Mouse (Mus musculus) adrenal gland, postnatal 25 days (tissue): Measurements from ENCODE around the gene Chchd5. TPM values are rescaled to one million over a fixed set of nuclear protein-coding genes. Genes with fewer than 3 reads are reported as not detected.

Source experiments
- DNase-seq: peaks from one replicate; pipeline ENCODE4 v3.0.0; 2021; ENCODE audit warnings: mixed read lengths
- long read RNA-seq: library from polyadenylated mRNA; stranded (forward); transcript quantifications from one replicate; pipeline ENCODE4 v2.0.0, GENCODE M21; 2021
- total RNA-seq: library from RNA; stranded (reverse); gene quantifications from 2 replicates; pipeline ENCODE4 v1.2.3, GENCODE M21; 2021

Gene Chchd5
- 25.0 and 27.7 TPM in 2 replicates for total RNA-seq
- long read RNA-seq, transcript Chchd5-201 (4 exons, 1,325 nt) = major isoform, 30 of 34 reads
- long read RNA-seq, partial matches to known transcripts = 0 of 34 reads
- long read RNA-seq, other reads (novel, unspliced or antisense) = 1 of 34 reads

DNA sequence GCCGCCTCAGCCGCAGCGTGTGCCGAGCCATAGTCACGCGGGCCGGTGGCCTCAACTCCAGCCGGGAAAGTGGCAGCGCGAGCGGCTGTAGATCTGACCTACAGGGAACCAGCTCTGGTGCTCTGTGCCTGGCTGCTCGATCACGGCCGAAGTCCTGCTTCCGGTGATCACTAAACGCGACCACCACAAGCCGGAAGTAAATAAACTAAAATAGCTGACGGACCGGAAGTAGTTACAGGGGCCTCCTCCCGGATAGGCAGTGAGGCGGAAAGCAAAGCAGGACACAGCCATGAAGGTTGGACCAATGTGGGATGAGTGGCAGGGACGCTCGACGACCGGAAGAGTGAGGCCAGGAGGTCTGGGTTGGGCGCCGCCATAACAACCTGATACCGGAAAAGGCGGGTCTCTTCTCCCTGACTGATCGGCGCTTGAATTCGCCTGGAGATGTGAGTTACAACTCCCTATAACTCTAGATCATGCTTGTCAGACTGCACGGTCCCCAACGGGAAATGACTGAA is at the start of gene Chchd5:
TSS of gene Chchd5 (plus strand) at position 289 of the 518 bp plus-strand sequence.
- peak; percentile 84 for DNase-seq

DNA sequence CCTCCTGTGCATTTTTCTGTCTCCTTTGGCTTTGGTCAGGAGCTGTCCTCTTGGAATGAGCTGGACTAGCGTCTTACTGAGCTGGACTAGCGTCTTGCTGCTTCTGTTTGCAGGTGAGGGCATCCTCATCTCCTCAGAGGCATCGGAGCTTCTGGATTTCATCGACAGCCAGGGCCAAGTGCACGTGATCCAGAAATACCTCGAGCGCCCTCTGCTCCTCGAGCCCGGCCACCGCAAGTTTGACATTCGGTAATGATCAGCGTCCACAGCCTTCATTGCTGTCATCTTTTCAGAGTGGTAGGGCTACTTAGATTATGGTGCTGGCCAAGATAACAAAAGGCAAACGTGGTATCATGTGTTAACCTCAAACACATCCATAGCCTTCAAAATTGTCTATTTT is 48.4 kb upstream of the Chchd5 start:
- no peak for DNase-seq

GRCm38 (mm10) chr2:129083514-129083913 is 46.0 kb upstream of the Chchd5 start:
- no peak for DNase-seq

DNA sequence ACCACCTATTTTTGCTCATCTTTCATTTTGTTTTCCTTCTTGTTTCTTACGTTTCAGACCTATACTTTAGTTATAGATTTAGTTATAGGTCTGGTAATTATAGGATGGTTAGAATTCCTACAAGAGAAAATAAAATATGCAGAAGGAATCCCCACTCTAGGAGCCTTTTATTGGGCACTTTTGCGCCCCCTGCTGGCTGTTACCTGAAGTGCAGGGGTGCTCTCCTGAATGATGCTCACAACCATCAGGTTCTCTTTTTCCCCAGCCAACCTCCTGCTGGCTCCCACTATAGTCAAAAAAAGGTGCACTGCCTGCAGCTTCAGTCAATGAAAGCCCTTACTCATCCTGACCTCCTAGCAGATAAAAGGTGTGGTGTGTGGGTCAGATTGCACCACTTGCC is 44.5 kb upstream of the Chchd5 start:
- peak; percentile 39 for DNase-seq

- DNase-seq = no peak
These were observed 42.0 kb upstream of the Chchd5 start for GRCm38 (mm10) chr2:129087520-129087919.

- DNase-seq = no peak
These were observed 39.1 kb upstream of the Chchd5 start for GRCm38 (mm10) chr2:129090370-129090769.

GRCm38 (mm10) chr2:129092810-129093209 is 36.7 kb upstream of the Chchd5 start:
- no peak for DNase-seq

DNA sequence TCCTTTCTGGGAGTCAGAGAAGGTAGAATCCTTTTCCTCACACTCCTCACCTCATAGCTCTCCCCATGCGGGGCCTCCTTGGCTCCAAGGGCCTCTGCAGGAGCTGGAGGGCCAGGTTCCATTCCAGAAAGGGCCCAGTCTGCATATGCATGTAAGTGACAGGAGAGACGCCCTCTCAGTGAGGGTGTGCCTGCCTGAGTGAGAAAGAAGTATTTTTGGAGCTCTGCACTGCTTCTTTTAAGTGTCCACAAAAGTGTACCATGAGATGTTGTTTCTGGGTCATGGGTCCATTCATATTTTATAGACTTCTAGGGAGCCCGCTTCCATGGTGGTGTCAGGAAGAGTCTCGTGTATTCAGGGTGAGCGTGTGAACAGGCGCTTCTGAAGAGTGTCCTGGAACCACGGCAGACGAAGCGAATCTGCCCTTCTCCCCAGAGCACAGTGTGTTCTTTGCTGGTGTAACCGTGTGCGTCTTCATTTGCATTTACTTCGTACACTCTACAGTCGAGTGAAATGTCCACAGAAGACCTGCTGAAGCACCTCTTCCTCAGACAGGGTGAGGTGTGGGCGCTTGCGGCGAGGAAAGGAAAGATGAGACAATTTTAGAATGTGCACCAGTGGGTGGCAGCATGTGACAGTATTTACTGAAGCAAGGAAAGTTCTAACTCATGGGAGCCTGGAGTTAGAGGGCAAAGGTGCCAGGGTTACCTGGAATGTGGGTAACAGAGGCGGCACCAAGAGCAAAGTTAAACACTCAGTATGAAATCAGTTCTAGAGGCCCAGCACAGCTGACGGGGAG is 35.4 kb upstream of the Chchd5 start:
- no peak for DNase-seq

GRCm38 (mm10) chr2:129100784-129101310 is 28.7 kb upstream of the Chchd5 start, which contains the start of gene Polr1b:
Gene Polr1b (plus strand): TSS chr2:129100995.
- peak; percentile 85 for DNase-seq

DNA sequence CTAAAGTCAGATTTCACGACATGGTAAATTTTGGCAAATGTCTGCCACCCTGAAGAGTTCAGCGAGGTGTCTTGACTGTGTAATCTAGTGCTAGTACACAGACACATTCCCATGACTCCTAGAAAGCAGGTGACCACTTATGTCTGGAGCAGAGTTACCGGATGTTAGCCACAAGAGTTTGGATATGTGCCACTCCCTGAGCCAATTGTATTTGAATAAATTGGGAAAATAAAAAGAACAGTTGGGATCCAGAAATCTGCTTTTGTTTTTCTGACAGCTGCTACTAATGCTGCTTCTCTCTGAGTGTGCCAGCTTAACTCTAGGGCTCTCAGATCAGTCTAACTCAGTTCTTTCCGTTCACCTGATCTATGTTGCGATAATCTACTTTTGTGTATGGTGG is 16.6 kb upstream of the Chchd5 start:
- no peak for DNase-seq

DNA sequence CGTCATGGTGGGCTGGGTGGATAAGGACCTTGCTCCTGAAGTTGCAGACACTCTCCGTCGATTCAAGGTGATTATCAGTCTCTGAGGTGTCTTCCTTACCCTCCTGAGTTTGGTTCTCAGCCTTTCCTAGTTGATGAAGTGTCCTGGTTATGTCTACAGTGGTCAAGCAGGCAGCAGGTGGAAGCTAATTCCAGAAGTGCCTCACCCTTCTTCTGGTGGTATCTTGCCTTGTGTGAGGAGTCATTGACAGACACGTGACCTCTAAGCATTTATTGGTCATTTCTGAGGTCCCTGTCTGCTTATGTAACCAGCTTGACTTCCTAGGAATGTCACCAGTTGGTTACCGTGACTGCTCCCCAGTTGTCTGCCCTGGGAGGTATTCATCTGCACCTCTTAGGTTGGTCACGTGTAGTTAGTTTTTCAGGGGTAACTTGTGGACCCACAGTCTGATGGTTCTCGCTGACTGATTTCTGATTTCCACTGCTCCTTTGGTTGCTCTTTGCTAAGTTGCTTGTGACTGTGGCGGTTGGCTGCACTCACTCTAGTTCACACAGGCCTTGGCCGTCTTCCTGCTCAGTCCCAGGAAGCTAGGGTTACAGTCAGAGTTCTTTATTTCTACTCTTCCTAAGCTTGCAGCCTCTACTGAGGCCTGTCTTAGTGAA is 13.7 kb upstream of the Chchd5 start:
- no peak for DNase-seq

GRCm38 (mm10) chr2:129116368-129116739 is 13.1 kb upstream of the Chchd5 start:
- DNase-seq = no peak

DNA sequence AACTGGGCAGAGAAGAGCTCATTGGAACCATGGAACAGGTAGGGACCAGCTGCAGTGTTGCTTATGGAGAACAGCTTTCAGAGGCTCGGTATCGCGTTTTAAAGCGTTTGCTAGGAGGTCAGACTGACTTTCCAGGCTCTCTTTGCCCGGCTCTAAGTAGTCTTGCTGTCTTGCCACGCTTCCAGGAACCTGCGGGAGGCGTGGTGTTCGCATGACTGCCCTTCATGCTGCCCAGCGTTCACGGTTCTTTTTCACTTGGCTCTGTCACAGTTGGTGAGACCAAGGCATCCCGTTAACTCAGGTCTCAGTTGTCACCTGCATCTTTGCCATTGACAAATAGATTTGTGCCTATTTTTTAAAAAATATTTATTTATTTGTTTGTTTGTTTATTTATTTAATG is 11.4 kb upstream of the Chchd5 start:
- DNase-seq = no peak

GRCm38 (mm10) chr2:129121986-129122385 is 7.5 kb upstream of the Chchd5 start:
- no peak for DNase-seq

DNA sequence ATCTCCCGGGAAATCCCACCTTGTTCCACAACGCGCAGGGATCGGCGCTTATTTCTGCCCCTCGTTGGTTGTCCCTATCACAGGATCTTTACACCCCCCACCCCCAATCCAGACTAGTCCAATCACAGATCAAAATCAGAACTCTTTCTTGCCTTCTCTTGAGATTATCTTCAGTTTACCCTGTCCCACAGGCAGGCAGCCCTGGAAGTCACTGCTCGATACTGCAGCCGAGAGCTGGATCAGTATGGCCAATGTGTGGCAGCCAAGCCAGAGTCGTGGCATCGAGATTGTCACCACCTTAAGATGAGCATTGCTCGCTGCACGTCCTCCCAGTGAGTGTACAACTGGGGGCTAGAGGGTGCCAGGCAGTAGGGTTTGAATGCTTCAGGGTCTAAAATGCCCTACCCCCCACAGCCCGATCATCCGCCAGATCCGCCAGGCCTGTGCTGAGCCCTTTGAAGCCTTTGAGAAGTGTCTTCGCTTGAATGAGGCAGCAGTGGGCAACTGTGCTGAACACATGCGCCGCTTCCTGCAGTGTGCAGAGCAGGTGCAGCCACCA is 566 bp downstream of the Chchd5 start:
- peak; percentile 13 for DNase-seq

DNA sequence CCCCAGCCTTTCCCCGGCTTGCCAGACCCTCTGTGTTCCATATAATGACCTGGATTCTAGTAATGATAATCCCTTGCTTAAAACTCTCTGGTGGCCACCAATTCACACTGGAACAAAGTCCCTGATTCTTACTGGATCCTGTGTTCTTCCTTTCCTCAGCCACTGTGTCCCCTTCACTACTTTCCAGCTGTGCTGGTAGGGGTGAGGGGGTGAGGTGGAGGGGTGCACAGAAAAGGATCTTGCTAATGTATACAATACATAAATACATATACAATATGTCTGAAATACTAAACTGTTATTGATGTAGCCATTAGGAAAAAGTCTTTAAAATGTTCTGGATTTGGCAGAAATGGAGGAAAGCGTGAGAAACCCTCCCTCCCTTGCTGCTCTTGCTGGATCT is 1.3 kb downstream of the Chchd5 start:
- DNase-seq = no peak

- no peak for DNase-seq
These were observed 2.7 kb downstream of the Chchd5 start for GRCm38 (mm10) chr2:129132231-129132630.

- peak; percentile 74 for DNase-seq
These were observed 3.7 kb downstream of the Chchd5 start for GRCm38 (mm10) chr2:129133006-129133805.

DNA sequence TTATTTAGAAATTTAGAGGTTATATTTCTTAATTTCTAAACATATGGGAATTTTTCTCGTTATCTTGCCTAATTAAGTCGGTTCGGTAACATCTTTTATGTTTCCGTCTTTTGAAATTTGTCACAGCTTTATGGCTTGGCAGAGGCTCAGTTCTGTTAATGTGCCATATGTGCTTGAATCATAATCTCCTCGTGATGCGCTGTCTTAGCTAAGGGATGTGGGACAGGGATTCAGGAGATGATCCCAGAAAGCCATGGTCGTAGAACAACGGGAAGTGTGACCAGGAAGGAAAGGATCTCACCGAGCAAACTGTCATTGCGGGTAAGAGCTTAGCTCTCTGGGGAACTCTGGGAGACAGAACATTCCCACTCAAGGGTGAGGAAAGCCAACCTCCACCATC is 10.4 kb downstream of the Chchd5 start:
- no peak for DNase-seq

DNA sequence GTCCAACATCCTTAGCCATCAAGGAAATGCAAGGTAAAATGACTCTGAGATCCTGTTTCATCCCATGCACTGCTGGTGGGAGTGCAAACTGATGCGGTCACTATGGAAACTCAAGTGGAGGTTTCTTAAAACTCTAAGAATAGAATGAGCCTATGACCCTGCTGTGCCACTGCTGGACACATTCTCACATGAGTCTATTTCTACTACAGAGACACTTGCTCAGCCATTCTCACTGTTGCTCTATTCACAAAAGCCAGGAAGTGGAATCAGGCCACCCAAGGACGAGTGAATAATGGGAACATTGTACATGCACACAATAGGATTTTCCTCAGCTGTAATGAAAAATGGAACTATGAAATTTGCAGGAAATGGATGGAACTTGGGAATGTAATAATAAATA is 19.3 kb downstream of the Chchd5 start:
- no peak for DNase-seq

DNA sequence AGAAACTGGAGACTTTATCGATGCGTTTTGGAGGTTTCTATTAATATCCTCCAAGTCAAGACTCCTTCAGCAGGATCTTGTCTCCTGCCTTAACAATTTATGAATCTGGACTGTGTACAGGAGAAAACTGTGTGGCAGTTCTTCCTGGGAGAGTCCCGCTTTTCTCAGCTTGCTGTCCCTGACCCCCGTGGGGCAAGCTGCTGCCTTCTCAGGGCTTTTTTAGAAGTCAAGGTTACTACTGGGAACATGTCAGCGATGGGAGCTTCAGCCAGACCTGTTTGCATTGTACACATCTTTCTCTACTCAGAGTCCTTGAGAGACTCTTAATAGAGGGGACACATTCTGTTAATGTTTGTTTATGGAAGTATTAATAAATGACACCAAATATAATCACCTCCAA is 20.9 kb downstream of the Chchd5 start:
- no peak for DNase-seq

DNA sequence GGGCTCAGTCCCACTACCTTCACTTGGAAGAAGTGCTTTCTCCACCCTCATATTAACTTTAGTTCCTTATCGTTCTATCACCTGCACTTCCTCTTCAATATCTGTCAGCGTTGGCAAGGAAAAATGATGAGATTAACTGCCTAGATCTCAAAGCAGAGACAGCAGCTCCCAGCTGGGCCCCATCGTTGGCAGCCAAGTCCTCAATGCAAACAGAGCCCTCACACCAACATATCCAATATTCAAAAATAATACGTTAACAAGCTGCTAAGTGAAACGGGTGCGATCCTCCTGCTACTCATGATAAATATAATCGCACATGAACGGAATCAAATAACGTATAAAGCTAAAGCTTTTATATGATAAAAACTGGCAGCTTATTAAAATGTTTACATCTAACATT is 21.6 kb downstream of the Chchd5 start:
- DNase-seq = no peak
